Mouse (Mus musculus) small intestine, adult 2 months (tissue): ENCODE measurements around the gene Atf1.

ENCODE experiments used
- CTCF ChIP-seq: fragments of 200-500 bp; IDR thresholded peaks from 2 replicates; pipeline ENCODE4 v1.5.1; 2012; ENCODE audit warnings: low read depth, mild to moderate bottlenecking, control low read depth, inconsistent platforms, low read length, moderate library complexity, mixed read lengths; ENCODE audit not compliant: insufficient replicate concordance, insufficient read length; ENCODE audit errors: extremely low read depth
- POLR2A ChIP-seq: fragments of 200-500 bp; IDR thresholded peaks from 2 replicates; pipeline ENCODE4 v1.6.1; 2012; ENCODE audit warnings: low read depth, mild to moderate bottlenecking, control low read depth, inconsistent platforms, low read length, moderate library complexity

- TF ChIP-seq POLR2A: no peak
- no peak for TF ChIP-seq CTCF
Observed at GRCm38 (mm10) chr15:100303428-100304018, 75.9 kb downstream of the Atf1 start.
